Mouse (Mus musculus) gastrocnemius, adult 2 months (tissue): ENCODE measurements around the gene Hist1h3b. TPM values are rescaled to one million over a fixed set of nuclear protein-coding genes. Genes with fewer than 3 reads are reported as not detected.

Source experiments
- DNase-seq: peaks from one replicate; pipeline ENCODE4 v3.0.0; 2022
- H3K27ac ChIP-seq: fragments of 200-600 bp; 2 replicates; pipeline ENCODE4 v1.8.1; 2022; ENCODE audit warnings: mild to moderate bottlenecking
- H3K4me3 ChIP-seq: fragments of 200-600 bp; 2 replicates; pipeline ENCODE4 v1.8.1; 2022; ENCODE audit warnings: mild to moderate bottlenecking, moderate library complexity
- CTCF ChIP-seq: fragments of 200-600 bp; IDR thresholded peaks from 2 replicates; pipeline ENCODE4 v1.8.1; 2022; ENCODE audit warnings: antibody characterized with exemption, mild to moderate bottlenecking, moderate library complexity
- intact Hi-C: fragments of 180-260 bp; cut with DNase I; formaldehyde crosslinking; loops from one replicate; pipeline ENCODE4 v1.15.1; 2025
- microRNA-seq: library from miRNA; unstranded; fragments of <30 nt; microRNA quantifications from one replicate; pipeline ENCODE4 v1.2.0, GENCODE M21; 2021
- total RNA-seq, 2 experiments: library from RNA; stranded (reverse); gene quantifications; 2 replicates each; pipeline ENCODE4 v1.2.3; 2021

Gene Hist1h3b
- total RNA-seq, 2 experiments from 2014 or later, result 1.6 to 1.8 TPM

DNA sequence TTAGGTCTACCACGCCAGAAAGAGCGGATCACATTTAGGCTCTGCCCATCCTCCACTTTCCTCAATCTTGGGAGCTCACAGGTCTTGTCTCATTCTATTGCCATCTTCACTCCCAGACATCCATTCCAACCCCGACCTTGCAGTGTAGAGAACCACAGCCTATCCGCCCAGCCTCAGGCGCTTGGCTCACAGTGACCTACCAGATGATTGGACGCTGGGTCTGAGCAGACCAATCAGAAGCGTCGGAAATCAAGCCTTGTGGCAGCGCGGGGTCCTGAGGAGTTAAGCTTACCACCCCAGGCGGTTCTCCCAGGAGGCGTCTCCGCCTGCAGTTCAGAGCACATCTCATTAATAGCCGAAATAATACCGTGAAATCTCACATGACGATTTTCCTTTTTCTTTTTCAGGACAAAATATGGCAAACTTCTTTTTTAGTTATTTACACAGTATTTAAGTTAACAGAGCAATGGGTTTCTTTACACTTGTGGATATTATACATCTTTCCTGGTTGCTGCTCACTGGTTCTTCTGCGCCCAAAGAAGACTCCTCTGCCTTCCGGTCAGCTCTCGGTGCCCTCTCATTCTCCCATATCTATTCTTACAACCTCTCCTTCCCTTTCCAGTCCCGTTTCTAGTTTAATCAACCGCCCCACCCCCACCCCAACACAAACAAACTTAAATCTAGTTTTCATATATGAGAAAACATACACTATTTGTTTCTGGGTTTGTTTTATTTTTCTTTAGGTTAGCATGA lies 20.7 kb downstream of the Hist1h3b start:
- intact Hi-C loops, result no loop called here
- H3K4me3 ChIP-seq, result peak overlapping the region; percentile 28
- no peak overlapping the region for H3K27ac ChIP-seq
- no peak for TF ChIP-seq CTCF
- DNase-seq, result peak; percentile 29

DNA sequence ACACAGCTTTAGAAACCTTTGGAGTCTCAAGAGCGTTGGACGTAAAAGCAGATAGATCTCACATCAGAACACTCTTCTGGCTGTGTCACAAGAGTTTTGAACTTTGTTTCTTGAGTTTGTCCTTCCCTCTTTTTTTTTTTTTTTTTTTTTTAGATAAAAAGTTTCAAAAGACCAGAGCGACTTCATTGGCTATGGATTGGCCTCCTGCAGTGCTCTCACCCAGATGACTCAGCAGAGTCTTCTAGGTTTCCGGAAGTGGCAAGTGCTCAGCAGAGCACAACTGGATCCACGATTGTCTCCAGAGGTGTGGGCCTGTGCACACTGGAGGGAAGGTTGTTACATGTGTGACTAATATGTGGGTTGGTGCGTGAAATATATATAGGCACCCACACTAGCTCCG lies 26.3 kb downstream of the Hist1h3b start:
- intact Hi-C loops, result no loop called here
- no peak for TF ChIP-seq CTCF

GRCm38 (mm10) chr13:23779025-23779424 lies 27.0 kb downstream of the Hist1h3b start:
- intact Hi-C loops, result no loop called here
- DNase-seq, result no peak
- no peak for TF ChIP-seq CTCF
- Histone ChIP-seq H3K4me3 (no peak overlapping the region), H3K27ac (no peak overlapping the region)

More for the DNA sequence above, 26.3 kb downstream of the Hist1h3b start:
- no peak overlapping the region for H3K27ac ChIP-seq
- H3K4me3 ChIP-seq, result no peak overlapping the region
- DNase-seq, result no peak

DNA sequence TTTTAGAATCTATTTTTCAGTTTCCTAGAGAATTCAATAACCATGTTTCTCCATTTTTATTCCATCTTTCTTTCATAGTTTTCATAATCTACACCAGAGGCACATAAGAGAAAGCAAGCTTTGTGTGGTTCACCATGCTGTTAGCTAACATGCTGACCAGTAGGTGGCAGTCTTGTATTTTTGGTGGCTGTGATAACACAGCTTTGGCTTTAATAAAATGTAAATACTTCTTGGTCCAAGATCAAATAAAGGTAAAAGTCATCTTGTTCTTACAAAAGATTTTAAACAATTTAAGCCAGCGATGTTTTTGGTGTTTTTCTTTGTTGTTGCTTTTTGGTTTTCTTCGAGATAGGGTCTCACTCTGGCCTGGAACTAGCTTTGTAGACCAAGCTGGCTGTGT lies 40.5 kb downstream of the Hist1h3b start:
- DNase-seq, result peak; percentile 21
- Histone ChIP-seq H3K4me3 (no peak overlapping the region), H3K27ac (no peak overlapping the region)
- peak; percentile 79 for TF ChIP-seq CTCF
- intact Hi-C loops, result no loop called here

DNA sequence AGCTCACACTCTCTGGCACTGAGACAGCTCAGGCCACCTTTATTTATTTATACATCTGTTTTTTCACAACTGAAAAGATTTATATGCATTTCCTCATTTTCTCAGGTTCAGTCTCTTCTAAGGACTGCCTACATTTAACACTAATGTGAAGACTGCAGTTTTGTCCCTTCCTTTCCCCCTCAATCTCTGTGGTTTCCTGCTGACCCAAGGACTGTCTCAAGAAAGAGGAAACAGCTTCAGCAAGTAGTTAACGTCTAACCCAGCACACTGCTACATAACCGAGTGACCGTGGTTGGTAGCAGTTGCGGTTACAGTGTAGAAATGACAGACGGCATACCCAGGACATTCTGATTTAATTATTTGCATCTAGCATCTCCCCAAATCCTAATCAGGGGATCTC lies 47.3 kb downstream of the Hist1h3b start:
- Histone ChIP-seq H3K27ac (no peak overlapping the region), H3K4me3 (no peak overlapping the region)
- intact Hi-C loops, result no loop called here
- no peak for DNase-seq
- TF ChIP-seq CTCF, result no peak

Small RNA genes within 50 kb of the gene (microRNA-seq; reads per million reads assigned to microRNA genes)
- not detected for gene Gm44314
- not detected for gene Gm44484

Other genes with a start within 250 kb of the Hist1h3b start
- 100 to 1,000 TPM; 131 to 139 TPM for gene Hist1h4h, start 221.2 kb upstream of the Hist1h3b start, total RNA-seq
- gene Hist1h2af, start 218.4 kb upstream of the Hist1h3b start, total RNA-seq, result 1 to 10 TPM in 1 of 2 experiments, not detected in 1; 2.0 TPM
- gene Hist1h3g, start 216.8 kb upstream of the Hist1h3b start, total RNA-seq, result not detected
- 1 to 10 TPM in 1 of 2 experiments, under 1 TPM in 1; 0.94 to 1.0 TPM for gene Hist1h2bh, start 208.9 kb upstream of the Hist1h3b start, total RNA-seq
- 1 to 10 TPM; 2.9 to 4.0 TPM for gene Hist1h3f, start 208.2 kb upstream of the Hist1h3b start, total RNA-seq
- 1 to 10 TPM; 7.8 to 8.7 TPM for gene Hist1h4f, start 200.6 kb upstream of the Hist1h3b start, total RNA-seq
- gene Hist1h1d, start 199.0 kb upstream of the Hist1h3b start, total RNA-seq, result under 1 TPM; 0.56 to 0.81 TPM
- gene Hist1h3e, start 189.9 kb upstream of the Hist1h3b start, total RNA-seq, result 10 to 100 TPM in 1 of 2 experiments, 1 to 10 TPM in 1; 8.3 to 12.9 TPM
- gene Hist1h2ae, start 181.0 kb upstream of the Hist1h3b start, total RNA-seq, result under 1 TPM in 1 of 2 experiments, not detected in 1; 0.45 TPM
- gene Hist1h2bg, start 180.9 kb upstream of the Hist1h3b start, total RNA-seq, result 1 to 10 TPM; 2.9 to 7.6 TPM
- gene Hist1h2bf, start 178.1 kb upstream of the Hist1h3b start, total RNA-seq, result 1 to 10 TPM; 3.6 to 3.8 TPM
- gene Hist1h2ad, start 177.9 kb upstream of the Hist1h3b start, total RNA-seq, result 1 to 10 TPM; 1.0 to 1.3 TPM
- gene Hist1h3d, start 176.5 kb upstream of the Hist1h3b start, total RNA-seq, result 1 to 10 TPM; 2.0 to 3.0 TPM
- gene Hist1h4d, start 170.7 kb upstream of the Hist1h3b start, total RNA-seq, result 10 to 100 TPM; 31.0 to 36.0 TPM
- gene Hist1h2be, start 131.1 kb upstream of the Hist1h3b start, total RNA-seq, result 10 to 100 TPM; 10.8 to 17.5 TPM
- 10 to 100 TPM; 29.1 to 34.0 TPM for gene Hist1h1e, start 129.7 kb upstream of the Hist1h3b start, total RNA-seq
- gene Hist1h2ac, start 68.3 kb upstream of the Hist1h3b start, total RNA-seq, result under 1 TPM; 0.84 to 0.92 TPM
- 10 to 100 TPM; 59.1 to 76.4 TPM for gene Hist1h2bc, start 68.1 kb upstream of the Hist1h3b start, total RNA-seq
- not detected for gene Hist1h1t, start 56.5 kb upstream of the Hist1h3b start, total RNA-seq
- gene Hist1h4c, start 53.8 kb upstream of the Hist1h3b start, total RNA-seq, result 10 to 100 TPM; 49.8 to 61.2 TPM
- gene Hfe, start 41.4 kb upstream of the Hist1h3b start, total RNA-seq, result 10 to 100 TPM; 16.0 to 18.7 TPM
- gene Hist1h1c, start 13.5 kb upstream of the Hist1h3b start, total RNA-seq, result 100 to 1,000 TPM; 135 to 164 TPM
- gene Hist1h3c, start 6.7 kb upstream of the Hist1h3b start, total RNA-seq, result not detected
- 1 to 10 TPM; 1.1 to 2.3 TPM for gene Hist1h2bb, start 5.5 kb upstream of the Hist1h3b start, total RNA-seq
- gene Hist1h2ab, start 1.1 kb upstream of the Hist1h3b start, total RNA-seq, result 1 to 10 TPM in 1 of 2 experiments, not detected in 1; 1.9 TPM
- 1 to 10 TPM; 2.1 to 3.7 TPM for gene Hist1h4b, start 4.7 kb downstream of the Hist1h3b start, total RNA-seq
- 1 to 10 TPM in 1 of 2 experiments, under 1 TPM in 1; 0.61 to 1.4 TPM for gene Hist1h4a, start 9.0 kb downstream of the Hist1h3b start, total RNA-seq
- 1 to 10 TPM; 2.9 to 4.2 TPM for gene Hist1h3a, start 10.1 kb downstream of the Hist1h3b start, total RNA-seq
- 1 to 10 TPM; 1.2 to 1.5 TPM for gene Hist1h1a, start 11.4 kb downstream of the Hist1h3b start, total RNA-seq
- not detected for gene Trim38, start 17.6 kb downstream of the Hist1h3b start, total RNA-seq
- not detected for gene Slc17a2, start 54.7 kb downstream of the Hist1h3b start, total RNA-seq
- not detected for gene Slc17a3, start 87.2 kb downstream of the Hist1h3b start, total RNA-seq
- gene Slc17a1, start 115.5 kb downstream of the Hist1h3b start, total RNA-seq, result not detected
- not detected for gene Slc17a4, start 162.7 kb downstream of the Hist1h3b start, total RNA-seq
- gene Hist1h2ba, start 181.9 kb downstream of the Hist1h3b start, total RNA-seq, result not detected
- gene Hist1h2aa, start 182.2 kb downstream of the Hist1h3b start, total RNA-seq, result not detected
- gene Scgn, start 238.9 kb downstream of the Hist1h3b start, total RNA-seq, result not detected